Mouse (Mus musculus): ENCODE measurements around the gene Brpf3. TPM values are rescaled to one million over a fixed set of nuclear protein-coding genes. Genes with fewer than 3 reads are reported as not detected.

Brpf3 gene
- total and polyA plus RNA-seq, 2 experiments, result 4.4 to 18.9 TPM

DNA sequence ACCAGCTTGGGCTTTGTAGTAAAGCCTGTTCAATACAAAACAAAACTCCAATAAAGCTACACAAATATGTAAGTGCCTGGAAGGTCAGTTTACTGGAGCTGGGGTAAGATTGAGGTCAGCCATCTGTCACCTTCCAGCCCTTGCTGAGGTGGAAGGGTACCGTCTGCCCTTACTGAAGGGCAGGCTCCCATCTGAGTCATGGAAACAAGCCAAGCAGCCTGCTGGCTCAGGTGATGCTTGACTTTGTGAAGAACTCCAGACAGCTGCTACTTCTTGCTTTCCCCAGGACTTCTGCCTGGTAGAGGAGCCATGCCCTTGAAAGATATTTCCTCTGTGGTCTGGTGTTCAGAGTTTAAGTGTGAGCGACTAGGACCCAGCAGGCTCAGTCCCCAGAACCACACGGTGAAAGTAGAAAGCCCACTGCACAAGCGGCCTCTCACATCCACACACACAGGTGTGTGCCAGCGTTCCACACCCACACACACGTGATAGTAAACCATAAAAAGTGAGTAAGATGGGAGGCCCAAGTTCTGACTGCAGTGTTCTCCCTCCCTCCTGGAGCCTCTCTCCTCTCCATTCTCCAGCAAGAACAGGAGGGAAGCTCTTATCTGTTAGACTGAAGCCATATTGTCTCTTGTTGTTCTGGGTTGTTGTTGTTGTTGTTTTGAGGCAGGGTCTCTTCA lies 24.6 kb downstream of the Brpf3 start:
- H3K9ac ChIP-seq (ENCODE audit: low read depth, low read length), result no peak overlapping the region
- WGBS, result 88% methylated on average over 6 of the region's 6 CpGs
- H3K36me3 ChIP-seq (ENCODE audit: control insufficient read depth, insufficient read depth, low read length), result peaks cover 22% of the 10 kb centered on the region
- no peak for DNase-seq (ENCODE audit: extremely low read depth, low read depth, low spot score)
- H3K27ac ChIP-seq (replicated peaks; ENCODE audit: insufficient read depth, low read depth, low read length), result no peak overlapping the region
- TF ChIP-seq CTCF (IDR thresholded peaks at IDR 0.05; ENCODE audit: low read depth, low read length) (no peak), POLR2A (IDR thresholded peaks at IDR 0.05; ENCODE audit: extremely low read depth, insufficient read depth, low read length) (no peak)
- H3K27me3 ChIP-seq (ENCODE audit: control insufficient read depth, insufficient read depth, low read length), result no peaks in the 10 kb centered on the region
- no peak overlapping the region for H3K4me3 ChIP-seq (ENCODE audit: insufficient read depth, low read depth, low read length)
- no peaks in the 10 kb centered on the region for H3K79me2 ChIP-seq (ENCODE audit: control insufficient read depth, insufficient read depth, low read length)
- H3K4me1 ChIP-seq (ENCODE audit: control insufficient read depth, insufficient read depth, low read length), result no peaks in the 10 kb centered on the region

DNA sequence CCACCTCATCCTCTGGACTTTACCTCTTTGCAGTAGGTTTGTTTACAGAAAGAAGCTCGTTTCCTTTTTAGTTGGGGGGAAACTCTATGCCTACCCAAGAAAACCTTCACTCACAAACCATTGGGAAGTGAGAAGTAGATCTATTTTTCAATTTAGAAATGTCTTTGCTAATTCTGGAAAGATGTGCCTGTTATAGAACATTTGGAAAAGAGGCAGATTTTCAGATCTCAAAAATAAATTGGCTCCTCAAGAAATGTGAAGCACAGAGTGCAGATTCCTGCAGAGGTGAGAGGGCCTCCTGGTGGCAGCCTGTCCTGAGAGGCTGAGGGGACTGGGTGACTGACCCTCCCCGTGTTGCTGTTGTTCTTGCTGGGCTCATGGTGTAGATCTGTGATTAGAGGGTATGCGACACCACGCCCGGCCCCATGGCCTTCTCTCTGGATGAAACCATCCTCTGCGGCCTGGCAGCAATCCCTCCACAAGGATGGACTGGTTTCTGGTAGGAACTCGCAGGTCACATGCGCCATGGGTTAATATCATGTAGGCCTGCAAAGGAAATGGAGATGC lies 26.9 kb downstream of the Brpf3 start:
- TF ChIP-seq CTCF (IDR thresholded peaks at IDR 0.05; ENCODE audit: low read depth, low read length) (0 out of 2 replicates have a peak, but pooled peaks have one; percentile 3), POLR2A (IDR thresholded peaks at IDR 0.05; ENCODE audit: extremely low read depth, insufficient read depth, low read length) (no peak)
- Histone ChIP-seq H3K27me3 (ENCODE audit: control insufficient read depth, insufficient read depth, low read length) (no peaks in the 10 kb centered on the region), H3K4me3 (ENCODE audit: insufficient read depth, low read depth, low read length) (no peak overlapping the region), H3K27ac (replicated peaks; ENCODE audit: insufficient read depth, low read depth, low read length) (no peak overlapping the region), H3K36me3 (ENCODE audit: control insufficient read depth, insufficient read depth, low read length) (peaks cover 19% of the 10 kb centered on the region; the same call in 1 of the 2 replicates), H3K9ac (ENCODE audit: low read depth, low read length) (no peak overlapping the region), H3K4me1 (ENCODE audit: control insufficient read depth, insufficient read depth, low read length) (no peaks in the 10 kb centered on the region), H3K79me2 (ENCODE audit: control insufficient read depth, insufficient read depth, low read length) (no peaks in the 10 kb centered on the region)
- DNase-seq (ENCODE audit: extremely low read depth, low read depth, low spot score), result no peak
- 86% methylated on average over 8 of the region's 8 CpGs for WGBS

DNA sequence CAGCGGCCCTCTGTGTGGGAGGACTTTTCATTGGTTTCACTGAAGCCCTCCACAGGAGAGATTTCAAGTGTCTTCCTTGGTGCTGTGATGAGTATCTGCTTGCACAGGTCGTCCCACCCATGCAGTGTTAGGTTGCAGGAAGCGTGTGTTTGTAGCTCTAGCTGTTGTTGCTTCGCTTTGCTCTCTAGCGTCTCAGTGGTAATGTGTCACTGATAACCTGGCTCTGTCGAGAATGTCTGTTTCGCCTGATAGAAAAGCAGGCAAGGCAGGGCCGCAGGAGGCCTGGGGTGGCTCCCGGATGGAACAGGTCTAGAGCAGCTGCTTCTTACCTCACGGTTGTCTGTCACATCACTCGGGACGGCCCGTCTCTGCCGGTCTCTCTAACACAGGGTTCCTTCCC lies 28.2 kb downstream of the Brpf3 start:
- Histone ChIP-seq H3K9ac (ENCODE audit: low read depth, low read length) (no peak overlapping the region), H3K4me1 (ENCODE audit: control insufficient read depth, insufficient read depth, low read length) (no peaks in the 10 kb centered on the region), H3K27me3 (ENCODE audit: control insufficient read depth, insufficient read depth, low read length) (no peaks in the 10 kb centered on the region), H3K79me2 (ENCODE audit: control insufficient read depth, insufficient read depth, low read length) (no peaks in the 10 kb centered on the region), H3K27ac (replicated peaks; ENCODE audit: insufficient read depth, low read depth, low read length) (no peak overlapping the region), H3K4me3 (ENCODE audit: insufficient read depth, low read depth, low read length) (no peak overlapping the region), H3K36me3 (ENCODE audit: control insufficient read depth, insufficient read depth, low read length) (peaks cover 19% of the 10 kb centered on the region; the same call in 1 of the 2 replicates)
- TF ChIP-seq CTCF (IDR thresholded peaks at IDR 0.05; ENCODE audit: low read depth, low read length), result no peak
- no peak for TF ChIP-seq POLR2A (IDR thresholded peaks at IDR 0.05; ENCODE audit: extremely low read depth, insufficient read depth, low read length)
- no peak for DNase-seq (ENCODE audit: extremely low read depth, low read depth, low spot score)
- WGBS, result 91% methylated on average over 14 of the region's 14 CpGs

DNA sequence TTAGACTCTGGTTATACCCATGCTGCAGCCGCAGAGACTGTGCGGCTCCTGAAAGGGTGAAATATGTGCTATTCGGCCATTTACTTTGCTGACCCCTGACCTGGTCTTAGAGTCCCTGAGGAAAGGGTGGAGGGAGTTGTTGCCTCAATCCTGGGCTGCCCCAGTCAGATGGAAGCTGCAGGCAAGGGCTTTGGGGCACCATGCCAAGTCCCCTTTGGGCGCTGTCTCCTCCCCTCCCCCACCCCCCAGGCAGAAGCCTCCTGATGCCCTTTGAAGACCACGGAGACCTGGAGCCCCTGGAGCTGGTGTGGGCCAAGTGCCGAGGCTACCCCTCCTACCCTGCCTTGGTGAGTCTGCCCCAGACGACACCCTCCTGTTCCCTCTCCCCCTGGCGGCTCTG lies 30.2 kb downstream of the Brpf3 start:
- TF ChIP-seq POLR2A (IDR thresholded peaks at IDR 0.05; ENCODE audit: extremely low read depth, insufficient read depth, low read length) (no peak), CTCF (IDR thresholded peaks at IDR 0.05; ENCODE audit: low read depth, low read length) (no peak)
- no peaks in the 10 kb centered on the region for H3K79me2 ChIP-seq (ENCODE audit: control insufficient read depth, insufficient read depth, low read length)
- no peak for DNase-seq (ENCODE audit: extremely low read depth, low read depth, low spot score)
- H3K9ac ChIP-seq (ENCODE audit: low read depth, low read length), result no peak overlapping the region
- 88% methylated on average over 8 of the region's 8 CpGs for WGBS
- peaks cover 13% of the 10 kb centered on the region; the same call in 1 of the 2 replicates for H3K36me3 ChIP-seq (ENCODE audit: control insufficient read depth, insufficient read depth, low read length)
- H3K27me3 ChIP-seq (ENCODE audit: control insufficient read depth, insufficient read depth, low read length), result no peaks in the 10 kb centered on the region
- H3K4me3 ChIP-seq (ENCODE audit: insufficient read depth, low read depth, low read length), result no peak overlapping the region
- no peak overlapping the region for H3K27ac ChIP-seq (replicated peaks; ENCODE audit: insufficient read depth, low read depth, low read length)
- H3K4me1 ChIP-seq (ENCODE audit: control insufficient read depth, insufficient read depth, low read length), result no peaks in the 10 kb centered on the region

DNA sequence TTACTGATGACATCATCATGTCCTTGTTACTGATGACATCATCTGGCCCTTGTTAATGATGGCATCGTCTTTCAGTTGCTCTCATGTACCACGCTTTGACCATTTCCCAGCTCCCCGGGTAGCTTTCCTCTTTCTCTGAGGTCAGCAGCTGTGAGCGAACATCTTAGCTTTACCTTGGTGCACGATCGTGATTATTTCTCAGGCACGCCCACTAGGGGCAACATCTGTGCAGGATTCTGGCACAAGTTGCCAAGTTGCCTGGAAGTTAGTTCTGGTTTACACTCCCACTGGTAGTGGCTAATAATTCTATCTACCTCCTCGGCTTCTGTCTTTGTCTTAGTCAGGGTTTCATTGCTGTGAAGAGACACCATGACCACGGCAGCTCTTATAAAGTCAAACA lies 31.1 kb downstream of the Brpf3 start:
- WGBS, result 90% methylated on average over 9 of the region's 9 CpGs
- H3K9ac ChIP-seq (ENCODE audit: low read depth, low read length), result no peak overlapping the region
- H3K36me3 ChIP-seq (ENCODE audit: control insufficient read depth, insufficient read depth, low read length), result peaks cover 18% of the 10 kb centered on the region; the same call in 1 of the 2 replicates

DNA sequence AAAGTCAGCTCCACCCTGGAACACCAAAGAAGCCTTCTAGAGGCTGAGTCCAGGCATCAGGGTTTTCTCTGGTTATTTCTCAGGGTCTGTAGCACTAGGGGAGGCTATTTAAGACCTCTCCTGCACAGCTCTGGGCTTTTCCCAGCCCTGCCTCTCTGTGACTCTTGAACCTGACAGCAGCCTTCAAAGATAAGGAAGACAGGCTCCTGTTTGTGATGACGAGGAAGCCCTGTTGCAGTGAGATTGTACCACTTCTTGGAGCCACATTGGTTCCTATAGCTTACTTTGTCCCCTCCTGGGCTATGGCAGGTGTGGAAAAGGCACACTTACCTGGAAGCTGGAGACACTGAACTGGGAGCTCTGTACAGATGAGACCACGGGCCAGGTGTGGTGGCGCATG lies 32.0 kb downstream of the Brpf3 start:
- Histone ChIP-seq H3K4me3 (ENCODE audit: insufficient read depth, low read depth, low read length) (no peak overlapping the region), H3K27ac (replicated peaks; ENCODE audit: insufficient read depth, low read depth, low read length) (no peak overlapping the region), H3K79me2 (ENCODE audit: control insufficient read depth, insufficient read depth, low read length) (no peaks in the 10 kb centered on the region), H3K27me3 (ENCODE audit: control insufficient read depth, insufficient read depth, low read length) (no peaks in the 10 kb centered on the region), H3K4me1 (ENCODE audit: control insufficient read depth, insufficient read depth, low read length) (no peaks in the 10 kb centered on the region), H3K36me3 (ENCODE audit: control insufficient read depth, insufficient read depth, low read length) (peaks cover 25% of the 10 kb centered on the region), H3K9ac (ENCODE audit: low read depth, low read length) (no peak overlapping the region)
- DNase-seq (ENCODE audit: extremely low read depth, low read depth, low spot score), result no peak
- TF ChIP-seq POLR2A (IDR thresholded peaks at IDR 0.05; ENCODE audit: extremely low read depth, insufficient read depth, low read length) (no peak), CTCF (IDR thresholded peaks at IDR 0.05; ENCODE audit: low read depth, low read length) (no peak)
- 93% methylated on average over 3 of the region's 3 CpGs for WGBS

More for the DNA sequence above, 31.1 kb downstream of the Brpf3 start:
- TF ChIP-seq POLR2A (IDR thresholded peaks at IDR 0.05; ENCODE audit: extremely low read depth, insufficient read depth, low read length) (no peak), CTCF (IDR thresholded peaks at IDR 0.05; ENCODE audit: low read depth, low read length) (no peak)
- Histone ChIP-seq H3K27me3 (ENCODE audit: control insufficient read depth, insufficient read depth, low read length) (no peaks in the 10 kb centered on the region), H3K4me1 (ENCODE audit: control insufficient read depth, insufficient read depth, low read length) (no peaks in the 10 kb centered on the region), H3K4me3 (ENCODE audit: insufficient read depth, low read depth, low read length) (no peak overlapping the region), H3K79me2 (ENCODE audit: control insufficient read depth, insufficient read depth, low read length) (no peaks in the 10 kb centered on the region), H3K27ac (replicated peaks; ENCODE audit: insufficient read depth, low read depth, low read length) (no peak overlapping the region)
- no peak for DNase-seq (ENCODE audit: extremely low read depth, low read depth, low spot score)

All from liver, adult 2 months (tissue).